Mouse (Mus musculus) common myeloid progenitor, adult 5-6 weeks (primary cell): ENCODE measurements around the gene Pam16. TPM values are rescaled to one million over a fixed set of nuclear protein-coding genes. Genes with fewer than 3 reads are reported as not detected.
A peak's percentile ranks its signal among the peaks of the same experiment; 100 is the strongest.

Experiments used
- ATAC-seq: replicated peaks from 2 replicates; pipeline ENCODE4 v1.8.0; 2016; ENCODE audit warnings: low read depth, mild to moderate bottlenecking, moderate TSS enrichment, inconsistent platforms; ENCODE audit not compliant: poor library complexity, severe bottlenecking
- total RNA-seq: library from RNA; stranded (forward); fragments of 200-1000, 187-1606 nt; gene quantifications from 2 replicates; pipeline ENCODE4 v1.2.3, GENCODE M21; 2017

The Pam16 gene
- total RNA-seq, 1 experiment from 2014 or later: 8.3 TPM

GRCm38 (mm10) chr16:4647651-4648141 is 22.9 kb upstream of the Pam16 start:
- ATAC-seq: no peak

- no peak for ATAC-seq
Measured at GRCm38 (mm10) chr16:4646831-4647230, 22.0 kb upstream of the Pam16 start.

- no peak for ATAC-seq
Measured at GRCm38 (mm10) chr16:4645867-4646266, 21.1 kb upstream of the Pam16 start.

- no peak for ATAC-seq
Measured at GRCm38 (mm10) chr16:4643670-4644419, 19.1 kb upstream of the Pam16 start.

GRCm38 (mm10) chr16:4642937-4643336 is 18.1 kb upstream of the Pam16 start:
- ATAC-seq: no peak

- no peak for ATAC-seq
Measured at GRCm38 (mm10) chr16:4642190-4642589, 17.4 kb upstream of the Pam16 start.

- no peak for ATAC-seq
Measured at GRCm38 (mm10) chr16:4641119-4641838, 16.5 kb upstream of the Pam16 start.

- ATAC-seq: peak; percentile 52
Measured at GRCm38 (mm10) chr16:4640267-4641005, 15.6 kb upstream of the Pam16 start.

GRCm38 (mm10) chr16:4639831-4640237 is 15.0 kb upstream of the Pam16 start, which contains the start of the genes Vasn and Dnaja3:
Gene Vasn, plus strand, starts transcription at chr16:4639941.
Gene Dnaja3, plus strand, starts transcription at chr16:4639989.
- peak; percentile 88 for ATAC-seq

- ATAC-seq: no peak
Measured at GRCm38 (mm10) chr16:4638891-4639390, 14.2 kb upstream of the Pam16 start.

- no peak for ATAC-seq
Measured at GRCm38 (mm10) chr16:4635760-4636159, 11.0 kb upstream of the Pam16 start.

- no peak for ATAC-seq
Measured at GRCm38 (mm10) chr16:4634681-4635080, 9.9 kb upstream of the Pam16 start.

- ATAC-seq: no peak
Measured at GRCm38 (mm10) chr16:4633661-4634060, 8.9 kb upstream of the Pam16 start.

GRCm38 (mm10) chr16:4632050-4632449 is 7.3 kb upstream of the Pam16 start:
- ATAC-seq: no peak

- ATAC-seq: peak; percentile 71
Measured at GRCm38 (mm10) chr16:4629950-4630349, 5.2 kb upstream of the Pam16 start.

GRCm38 (mm10) chr16:4628898-4629419 is 4.2 kb upstream of the Pam16 start:
- no peak for ATAC-seq

GRCm38 (mm10) chr16:4627105-4627504 is 2.3 kb upstream of the Pam16 start:
- no peak for ATAC-seq

GRCm38 (mm10) chr16:4624074-4624473 is 714 bp downstream of the Pam16 start:
- no peak; the same call in 1 of the 2 replicates for ATAC-seq

- no peak for ATAC-seq
Measured at GRCm38 (mm10) chr16:4616829-4617228, 8.0 kb downstream of the Pam16 start.

- ATAC-seq: no peak
Measured at GRCm38 (mm10) chr16:4615297-4615696, 9.5 kb downstream of the Pam16 start.
